ENCODE assay signal across 16 mouse cellular contexts in genomic region chr13:90238331-90238730, GRCm38 (mm10).
DNase-seq lines count a peak whose midpoint lies in the region.
"Had no signal": no experiment of that assay in that cellular context is flagged by ENCODE, and none has a peak within 500 bp of the region (broad histone marks: within the 10 kb centered on the region; RNA-seq: fewer than 3 reads in every experiment).

No protein-coding gene starts in this region.

- DNase-seq in gastrocnemius, postnatal 14 days: peak; percentile 4
- DNase-seq in gastrocnemius, postnatal 10 days: no peak
- DNase-seq in left cerebral cortex, postnatal 4 days: peak; percentile 26
- DNase-seq in left cerebral cortex, adult 9 months (ENCODE audit: low spot score in 2 of 2): no peak
- peak; percentile 52 for DNase-seq in 3T3-L1 (ENCODE audit: low read depth, low spot score)
- peak; percentile 43 for DNase-seq in embryo, embryonic 10 days (ENCODE audit: low spot score)
- no peak for DNase-seq in adrenal gland, postnatal 4 days (ENCODE audit: low spot score in 2 of 2)
- DNase-seq in frontal cortex, postnatal 36 days (ENCODE audit: low spot score in 2 of 2): no peak
- DNase-seq: cerebellum, adult 9-10 months; gastrocnemius, postnatal 25 days; heart, adult 2 months; heart, postnatal 4 days; kidney, postnatal 10 days; lung, adult 2 months; lung, postnatal 4 days; right cerebral cortex, adult 18-20 months had no signal

- intact Hi-C loops in gastrocnemius, postnatal 14 days (cut with DNase I; ENCODE audit: low total_unique reads): no loop called here
- intact Hi-C loops in left cerebral cortex, postnatal 4 days (cut with DNase I): no loop called here

Comparison
In these comparisons a context has a peak if more than half of its experiments do, and no peak if none do; other contexts are left out.
1. DNase-seq: peak in gastrocnemius, postnatal 14 days (single experiment), left cerebral cortex, postnatal 4 days (single experiment), 3T3-L1 (single experiment) and embryo, embryonic 10 days (single experiment); none in gastrocnemius, postnatal 10 days (single experiment), left cerebral cortex, adult 9 months (0 of 2), adrenal gland, postnatal 4 days (0 of 2) and frontal cortex, postnatal 36 days (0 of 2).